Mouse (Mus musculus) myocyte (in vitro differentiated cells): ENCODE data around the gene Slco1a4.

ENCODE experiments used
- CEBPB ChIP-seq: IDR thresholded peaks from 2 replicates; pipeline ENCODE4 v1.6.1; 2011; ENCODE audit warnings: mild to moderate bottlenecking, moderate library complexity; ENCODE audit not compliant: poor library complexity, insufficient read depth, severe bottlenecking
- MAX ChIP-seq: IDR thresholded peaks from one replicate; pipeline ENCODE4 v1.6.1; 2011; ENCODE audit warnings: low read depth, mild to moderate bottlenecking, control low read depth
- MYOD1 ChIP-seq, 3 experiments: IDR thresholded peaks; one replicate each; pipeline ENCODE4 v1.6.1; 2011; ENCODE audit warnings: control low read depth in 2 of 3, low read depth in 2 of 3, mild to moderate bottlenecking in 2 of 3, moderate library complexity in 1 of 3; ENCODE audit not compliant: insufficient read length in 2 of 3, control insufficient read depth in 1 of 3
- MYOG ChIP-seq, 3 experiments: IDR thresholded peaks; one replicate each; pipeline ENCODE4 v1.6.1; 2011; ENCODE audit warnings: control low read depth in 2 of 3, low read depth in 2 of 3, mild to moderate bottlenecking in 2 of 3; ENCODE audit not compliant: insufficient read length in 2 of 3, control insufficient read depth in 1 of 3, insufficient read depth in 1 of 3
- POLR2A ChIP-seq: IDR thresholded peaks from one replicate; pipeline ENCODE4 v1.6.1; 2011; ENCODE audit warnings: low read depth, mild to moderate bottlenecking, control low read depth, moderate library complexity; ENCODE audit not compliant: insufficient read length
- POLR2AphosphoS2 ChIP-seq: IDR thresholded peaks from one replicate; pipeline ENCODE4 v1.6.1; 2011; ENCODE audit warnings: low read depth, control low read depth; ENCODE audit not compliant: insufficient read length
- TCF12 ChIP-seq: IDR thresholded peaks from one replicate; pipeline ENCODE4 v1.6.1; 2011; ENCODE audit warnings: mild to moderate bottlenecking, control low read depth; ENCODE audit not compliant: poor library complexity, insufficient read depth, severe bottlenecking
- TCF3 ChIP-seq: IDR thresholded peaks from one replicate; pipeline ENCODE4 v1.6.1; 2011; ENCODE audit warnings: low read depth, control low read depth; ENCODE audit not compliant: insufficient read length
- USF1 ChIP-seq: IDR thresholded peaks from one replicate; pipeline ENCODE4 v1.6.1; 2011; ENCODE audit warnings: low read depth, mild to moderate bottlenecking, control low read depth, moderate library complexity

GRCm38 (mm10) chr6:141866026-141866425, 10.0 kb upstream of the Slco1a4 start:
- no peak for TF ChIP-seq MAX
- TF ChIP-seq MYOD1 (IDR thresholded peaks at IDR 0.05; ENCODE audit: control insufficient read depth in 1 of 3, insufficient read length in 2 of 3, low read depth in 2 of 3), result no peak
- no peak for TF ChIP-seq USF1
- no peak for TF ChIP-seq MYOG (IDR thresholded peaks at IDR 0.05; ENCODE audit: control insufficient read depth in 1 of 3, insufficient read depth in 1 of 3, insufficient read length in 2 of 3, low read depth in 2 of 3)
- TF ChIP-seq POLR2A, result no peak
- no peak for TF ChIP-seq POLR2AphosphoS2
- no peak for TF ChIP-seq TCF12
- no peak for TF ChIP-seq TCF3
- TF ChIP-seq CEBPB, result no peak
